Mouse (Mus musculus) spleen, postnatal 10 days (tissue): ENCODE measurements around the gene 6330403K07Rik.

ENCODE experiments used
- DNase-seq, 2 experiments: peaks; one replicate each; pipeline ENCODE4 v3.0.0; 2021 to 2022; ENCODE audit warnings: low spot score in 2 of 2

The 6330403K07Rik gene

GRCm38 (mm10) chr11:71033163-71033761, at the start of gene 6330403K07Rik:
TSS of gene 6330403K07Rik (minus strand) at chr11:71033513.
- DNase-seq, result no peak

DNA sequence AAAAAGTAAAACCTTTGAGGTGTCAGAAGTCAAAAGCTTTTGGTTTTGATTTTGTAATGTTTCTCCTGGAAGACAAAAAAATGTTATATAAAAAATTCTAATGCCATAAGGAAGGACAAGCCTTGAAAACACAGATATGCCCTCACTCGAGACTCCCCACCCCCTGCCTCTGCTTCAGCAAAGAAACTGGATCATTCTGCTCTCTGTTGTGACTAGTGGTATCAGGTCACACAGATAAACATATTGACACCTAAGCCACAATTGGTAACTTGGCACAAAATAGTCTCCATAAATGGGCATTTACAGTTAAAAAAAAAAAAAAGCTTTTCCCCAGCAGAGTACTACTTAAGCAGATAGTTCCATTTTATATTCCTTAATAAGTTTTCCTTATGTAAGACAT, 43.0 kb upstream of the 6330403K07Rik start:
- DNase-seq, result no peak

DNA sequence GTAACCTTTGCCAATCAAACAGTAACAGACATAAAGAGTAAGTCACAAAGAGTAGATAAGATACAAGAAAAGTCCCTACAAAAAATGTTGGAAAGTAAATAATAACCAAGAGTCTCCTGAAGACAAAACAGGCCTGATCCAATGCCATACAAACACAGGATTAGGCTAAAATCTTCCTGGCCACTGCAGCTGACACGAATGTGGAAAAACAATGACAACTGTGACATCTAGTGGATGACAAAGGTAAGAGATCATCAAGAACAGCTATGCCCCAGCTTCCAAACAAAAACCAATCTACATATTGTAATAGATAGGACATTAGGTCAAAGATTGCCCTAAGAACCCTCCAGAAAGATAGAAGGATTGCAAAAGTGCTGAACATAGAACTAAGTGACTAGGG, 19.2 kb upstream of the 6330403K07Rik start:
- DNase-seq, result no peak

DNA sequence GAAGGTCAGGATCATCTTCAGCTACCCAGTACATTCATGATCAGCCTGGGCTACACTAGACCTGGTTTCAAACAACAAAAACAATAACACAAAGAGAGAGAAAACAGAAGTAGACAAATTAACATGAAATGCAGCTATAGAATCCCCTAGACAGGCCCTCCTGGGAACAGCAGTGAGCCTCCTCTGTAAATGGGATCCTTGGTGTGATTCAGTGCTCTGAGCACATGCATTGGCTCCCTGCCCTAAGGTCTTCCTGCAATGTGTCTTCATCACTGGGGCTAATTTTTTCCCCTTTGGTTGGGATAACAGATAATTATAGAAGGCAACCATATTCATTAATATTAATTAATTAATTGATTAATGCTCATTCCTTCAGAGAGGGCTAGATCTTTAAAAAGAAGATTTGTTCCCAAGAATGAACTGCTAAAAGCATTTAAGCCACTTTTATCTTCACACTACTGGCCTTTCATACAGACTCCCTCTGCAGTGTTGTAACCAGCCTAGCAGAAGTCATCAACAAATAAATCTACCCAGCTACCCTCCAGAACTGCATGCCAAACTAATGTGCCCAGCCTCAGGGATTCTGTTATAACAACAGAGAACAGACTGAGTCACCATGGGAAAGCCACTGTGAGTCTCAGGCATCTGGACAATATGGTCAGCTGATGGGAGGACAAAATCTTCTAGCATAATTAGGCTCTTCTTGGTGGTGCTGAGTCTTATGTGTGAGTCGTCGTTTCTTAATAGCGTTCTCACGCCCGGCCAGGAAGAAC, 6.4 kb upstream of the 6330403K07Rik start:
- no peak for DNase-seq

- no peak for DNase-seq
These were observed 686 bp downstream of the 6330403K07Rik start for GRCm38 (mm10) chr11:71032491-71033162.

GRCm38 (mm10) chr11:71032070-71032469, 1.2 kb downstream of the 6330403K07Rik start:
- no peak for DNase-seq

DNA sequence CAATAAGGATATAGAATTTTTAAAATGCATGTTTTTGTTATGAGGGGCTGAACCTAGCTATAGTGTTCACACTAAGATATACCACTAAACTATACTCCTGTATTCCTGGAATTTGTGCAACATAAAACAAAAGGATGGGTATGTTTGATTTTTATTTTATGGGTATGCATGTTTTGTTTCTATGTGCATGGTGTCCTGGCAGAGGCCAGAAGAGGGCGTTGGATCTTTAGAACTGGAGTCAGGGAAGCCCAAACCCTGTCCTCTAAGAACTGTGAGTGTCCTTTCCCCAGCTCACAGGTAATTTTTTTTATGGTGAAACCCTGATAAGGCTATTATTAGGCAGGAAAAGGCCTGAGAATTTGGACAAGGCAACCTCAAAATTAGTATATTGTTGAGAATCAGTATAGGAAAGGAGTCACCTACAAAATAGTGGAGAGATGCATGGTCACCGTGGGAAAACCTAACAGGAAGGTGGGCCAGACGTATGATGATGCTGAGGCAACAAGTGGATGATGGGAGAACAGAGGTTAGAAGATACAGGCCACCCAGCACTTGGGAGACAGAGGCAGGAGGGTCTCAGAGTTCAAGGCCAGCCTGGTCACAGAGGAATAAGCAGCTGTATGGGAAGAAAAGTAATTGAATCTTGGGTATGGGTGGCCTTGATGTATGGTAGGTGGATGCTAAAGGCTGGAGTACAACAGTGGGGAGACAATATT, 3.8 kb downstream of the 6330403K07Rik start:
- DNase-seq, result no peak

- no peak for DNase-seq
These were observed 5.0 kb downstream of the 6330403K07Rik start for GRCm38 (mm10) chr11:71028280-71028679.

GRCm38 (mm10) chr11:71019201-71020068, 13.9 kb downstream of the 6330403K07Rik start, which contains the start of the genes Mis12 and Derl2:
TSS of gene Mis12 (plus strand) at chr11:71019611.
TSS of gene Derl2 (minus strand) at chr11:71019841.
- peak; percentile 94 to 97 for DNase-seq

DNA sequence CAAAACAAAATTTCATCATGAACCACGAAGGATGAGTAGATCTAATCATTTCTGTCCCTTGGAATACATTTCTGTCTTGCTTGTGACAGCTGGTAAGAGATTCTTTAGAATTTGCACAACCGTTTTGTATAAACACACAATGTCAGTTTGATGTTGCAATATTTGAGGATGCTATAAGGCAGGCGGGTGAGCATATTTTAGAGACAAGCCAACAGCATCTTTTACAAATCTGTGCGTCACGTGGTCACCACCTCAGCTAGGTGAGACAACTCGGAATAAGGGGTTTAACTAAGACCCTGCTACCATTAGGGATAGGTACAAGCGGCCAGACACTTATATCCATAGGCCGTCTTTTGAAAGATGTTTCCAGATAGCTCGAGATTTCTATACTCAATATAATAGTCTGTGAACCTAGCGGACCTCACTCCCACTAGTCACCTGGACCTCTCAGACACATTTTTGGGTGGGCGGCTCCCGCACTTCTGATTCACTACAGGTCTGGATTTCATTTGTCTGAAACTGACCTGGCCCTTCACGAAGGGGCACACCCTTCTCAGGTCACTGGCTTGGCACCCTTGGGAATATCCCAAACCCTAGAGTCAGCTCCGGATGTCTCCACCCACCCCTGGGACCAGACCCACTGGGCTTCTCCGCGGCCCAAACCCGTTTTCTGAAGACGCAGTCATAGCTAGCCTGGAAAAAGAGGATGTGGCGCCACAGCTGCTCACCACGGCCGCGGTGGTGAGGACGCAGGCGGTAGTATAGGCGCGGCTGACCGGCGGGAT, 14.7 kb downstream of the 6330403K07Rik start:
- DNase-seq, result no peak

- no peak for DNase-seq
These were observed 16.3 kb downstream of the 6330403K07Rik start for GRCm38 (mm10) chr11:71017051-71017450.

- DNase-seq, result no peak
These were observed 20.6 kb downstream of the 6330403K07Rik start for GRCm38 (mm10) chr11:71012743-71013142.

DNA sequence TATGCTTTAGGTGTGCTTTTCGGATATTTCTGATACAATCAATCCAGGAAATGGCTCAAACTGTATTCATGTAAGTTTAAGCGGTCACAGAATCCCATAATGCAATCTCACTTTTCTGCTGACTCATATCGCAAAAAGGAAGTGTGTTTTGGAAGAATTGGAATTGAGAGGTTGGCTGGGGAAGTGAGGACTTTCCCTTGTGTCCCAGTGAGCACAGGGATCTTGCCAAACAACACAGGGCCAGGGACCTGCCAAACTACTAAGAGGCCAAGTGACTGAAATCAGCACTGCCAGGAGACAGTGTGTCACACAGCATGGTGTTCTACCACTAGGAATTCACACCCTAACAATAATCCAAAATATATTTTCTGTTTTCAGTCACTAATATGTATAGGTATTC, 25.0 kb downstream of the 6330403K07Rik start:
- no peak for DNase-seq

DNA sequence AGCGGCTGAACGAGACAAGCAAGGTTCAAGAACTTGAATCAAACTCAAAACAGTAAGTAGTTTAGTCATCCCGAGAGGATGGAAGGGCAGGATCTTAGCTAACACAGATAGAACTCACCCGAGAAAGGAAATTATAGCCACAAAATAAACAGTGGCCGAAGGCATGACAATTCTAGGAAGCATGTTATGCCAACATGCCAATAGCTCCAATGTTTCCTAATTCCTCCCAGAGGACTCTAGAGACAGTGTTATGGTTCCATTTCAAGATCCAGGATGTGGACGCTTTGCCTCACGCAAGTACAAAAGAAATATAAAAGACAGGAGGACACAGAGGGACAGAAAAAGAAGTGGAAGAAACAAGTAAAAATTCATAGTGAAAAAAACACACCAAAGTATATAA, 25.5 kb downstream of the 6330403K07Rik start:
- DNase-seq, result no peak

DNA sequence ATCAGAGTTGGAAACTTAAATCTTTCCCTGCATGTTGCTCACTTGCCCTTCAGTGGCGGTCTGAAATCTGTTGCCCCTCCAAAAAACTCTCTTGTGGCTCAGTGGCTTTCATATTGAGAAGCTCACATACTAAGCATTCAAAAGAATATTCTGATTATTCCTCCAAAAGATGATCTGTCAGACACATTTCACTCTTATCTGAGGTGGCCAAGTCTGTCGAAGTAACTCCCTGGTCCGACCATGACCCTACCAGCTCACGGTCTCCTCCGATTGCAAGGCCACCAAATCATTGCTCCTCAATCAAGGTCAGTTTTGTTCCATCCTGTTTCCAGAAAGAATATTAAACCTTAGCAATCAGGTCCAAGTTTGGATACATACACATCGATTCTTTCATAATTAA, 26.3 kb downstream of the 6330403K07Rik start:
- no peak for DNase-seq

DNA sequence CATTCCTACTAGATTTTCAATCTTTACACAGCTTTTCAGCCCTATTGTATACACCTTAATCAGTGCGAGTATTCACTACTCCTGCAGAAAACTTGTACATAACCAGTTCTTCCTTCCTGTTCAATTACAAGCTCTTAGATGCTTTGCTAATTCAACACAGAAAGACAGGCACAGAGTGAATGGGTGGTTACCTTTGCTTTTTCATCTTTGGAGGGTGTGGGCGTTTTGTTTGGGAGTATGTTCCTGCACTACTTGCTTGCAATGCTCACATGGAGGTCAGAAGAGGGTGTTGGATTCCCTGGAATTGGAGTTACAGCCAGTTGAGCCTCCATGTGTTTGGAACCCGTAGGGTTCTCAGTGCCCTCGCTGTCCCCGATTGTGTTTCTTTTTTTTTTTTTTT, 28.3 kb downstream of the 6330403K07Rik start:
- no peak for DNase-seq

GRCm38 (mm10) chr11:71004316-71004773, 29.0 kb downstream of the 6330403K07Rik start, which contains the start of gene Dhx33:
TSS of gene Dhx33 (minus strand) at chr11:71004437.
- peak; percentile 87 to 94 for DNase-seq

DNA sequence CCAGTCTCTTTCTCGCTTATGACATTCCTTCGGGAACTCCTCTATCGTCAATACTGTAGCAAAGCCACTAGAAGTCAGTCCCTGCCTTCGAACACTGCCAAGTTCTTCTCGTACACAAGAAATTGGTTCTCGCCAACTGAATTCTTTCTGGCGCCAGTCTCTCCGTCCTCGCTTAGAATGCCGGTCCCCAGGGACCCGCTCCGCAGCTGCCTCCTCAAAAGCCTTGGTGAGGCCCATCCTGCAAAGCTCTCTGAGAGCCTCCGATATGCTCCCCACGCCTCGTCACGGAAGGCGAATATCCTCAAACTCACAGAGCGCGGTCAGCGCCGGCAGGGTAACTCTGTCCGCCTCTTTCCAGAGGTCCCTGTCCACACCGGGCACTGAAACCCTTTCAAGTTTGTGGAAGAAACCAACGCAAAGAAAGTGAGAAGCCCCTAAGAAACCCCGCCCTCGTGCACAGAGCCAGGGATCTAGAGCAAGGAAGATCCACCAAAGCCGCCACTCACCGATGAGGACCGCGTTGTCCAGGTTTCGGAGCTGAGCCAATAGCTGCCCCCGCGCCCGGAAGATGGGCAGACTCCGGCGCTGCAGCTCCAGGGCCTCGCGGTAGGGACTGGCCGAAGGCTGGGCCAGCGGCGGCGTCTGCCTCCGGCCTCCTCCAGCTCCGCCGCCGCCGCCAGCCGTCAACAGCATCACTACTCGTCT, 29.6 kb downstream of the 6330403K07Rik start:
- DNase-seq, result peak in 1 of 2 experiments; percentile 62

DNA sequence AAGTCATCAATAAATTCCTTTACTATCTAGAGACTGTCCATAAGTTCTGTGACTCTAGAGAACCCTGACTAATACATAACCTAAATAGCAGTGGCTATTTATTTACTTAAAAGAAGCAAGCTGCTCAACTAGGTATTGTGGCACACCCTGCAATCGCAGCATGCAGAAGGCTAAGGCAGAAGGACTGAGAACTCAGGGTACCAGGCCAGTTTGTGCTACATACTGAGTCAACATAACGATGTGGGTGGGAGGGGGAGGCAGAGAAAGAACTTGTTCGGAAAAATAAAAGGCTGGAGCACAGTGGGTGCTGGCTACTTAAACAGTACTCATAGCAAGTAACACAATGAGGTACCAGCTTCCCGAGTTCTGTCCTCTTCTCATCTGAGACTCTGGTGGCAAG, 32.1 kb downstream of the 6330403K07Rik start:
- no peak for DNase-seq
